Mouse (Mus musculus): ENCODE measurements around the gene Gm49336. TPM values are rescaled to one million over a fixed set of nuclear protein-coding genes. Genes with fewer than 3 reads are reported as not detected.

Gm49336 gene
- total RNA-seq, 2 experiments from 2014 or later = 82.2 to 86.4 TPM

GRCm38 (mm10) chr14:60170845-60171610, 80.3 kb downstream of the Gm49336 start:
- DNase-seq (ENCODE audit: low spot score in 2 of 2) = no peak

GRCm38 (mm10) chr14:60163367-60163766, 87.9 kb downstream of the Gm49336 start:
- DNase-seq (ENCODE audit: low spot score in 2 of 2) = no peak

Small RNA genes lying within 50 kb of the gene (microRNA-seq; reads per million reads assigned to microRNA genes)
- 0 reads per million in 2 experiments for gene Mir719

Other genes starting within 250 kb of the Gm49336 start
- 10 to 100 TPM; 51.4 to 61.8 TPM for gene Atp8a2, start 54.3 kb downstream of the Gm49336 start, total RNA-seq (2021)
- not detected for gene Nupl1, start 76 bp downstream of the Gm49336 start, total RNA-seq (2021)
- 100 to 1,000 TPM; 102 to 106 TPM for gene Mtmr6, start 13.7 kb upstream of the Gm49336 start, total RNA-seq (2021)
- gene Amer2, start 121.8 kb upstream of the Gm49336 start, total RNA-seq (2021) = 10 to 100 TPM; 44.0 to 44.2 TPM